Mouse (Mus musculus): ENCODE results near the gene Faap100. TPM values are rescaled to one million over a fixed set of nuclear protein-coding genes. Genes with fewer than 3 reads are reported as not detected.

Faap100 gene
- total RNA-seq, 2 experiments from 2014 or later, result 15.3 to 16.3 TPM

DNA sequence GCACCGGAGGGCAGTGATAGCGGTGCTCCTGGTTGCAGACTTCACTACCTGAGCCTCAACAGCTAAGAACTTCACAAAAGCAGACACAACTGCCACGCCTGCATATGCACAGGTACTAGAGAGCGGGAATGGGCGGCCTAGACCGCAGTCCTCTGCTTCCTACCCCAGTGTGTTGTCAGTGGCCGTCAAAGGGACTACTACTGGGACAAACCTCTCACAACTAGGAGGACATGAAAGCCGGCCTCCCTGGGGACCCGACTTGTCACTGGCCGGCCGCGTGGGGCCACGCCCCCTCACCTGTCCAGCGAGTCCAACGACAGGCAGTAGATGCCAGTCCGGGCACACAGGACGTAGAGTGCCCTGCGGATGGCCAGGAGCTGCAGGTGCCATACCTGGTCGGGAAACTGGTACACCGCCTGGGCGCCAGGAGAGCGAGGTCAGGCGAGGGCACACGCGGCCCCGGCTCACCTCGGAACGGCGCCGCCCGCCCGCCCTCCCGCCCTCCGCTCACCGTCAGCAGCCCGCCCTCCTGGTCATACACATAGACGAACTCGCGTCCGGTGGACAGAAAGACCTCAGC lies 443 bp downstream of the Faap100 start:
- no peak for DNase-seq (ENCODE audit: low spot score in 2 of 2)
- intact Hi-C loops (cut with DNase I), result loop anchor here (2.0 kb wide), 1 partner anchor 29 kb away; the partner anchor contains the start of gene Actg1

GRCm38 (mm10) chr11:120377337-120377736 lies 1.2 kb downstream of the Faap100 start:
- intact Hi-C loops (cut with DNase I), result no loop called here
- no peak for DNase-seq (ENCODE audit: low spot score in 2 of 2)

DNA sequence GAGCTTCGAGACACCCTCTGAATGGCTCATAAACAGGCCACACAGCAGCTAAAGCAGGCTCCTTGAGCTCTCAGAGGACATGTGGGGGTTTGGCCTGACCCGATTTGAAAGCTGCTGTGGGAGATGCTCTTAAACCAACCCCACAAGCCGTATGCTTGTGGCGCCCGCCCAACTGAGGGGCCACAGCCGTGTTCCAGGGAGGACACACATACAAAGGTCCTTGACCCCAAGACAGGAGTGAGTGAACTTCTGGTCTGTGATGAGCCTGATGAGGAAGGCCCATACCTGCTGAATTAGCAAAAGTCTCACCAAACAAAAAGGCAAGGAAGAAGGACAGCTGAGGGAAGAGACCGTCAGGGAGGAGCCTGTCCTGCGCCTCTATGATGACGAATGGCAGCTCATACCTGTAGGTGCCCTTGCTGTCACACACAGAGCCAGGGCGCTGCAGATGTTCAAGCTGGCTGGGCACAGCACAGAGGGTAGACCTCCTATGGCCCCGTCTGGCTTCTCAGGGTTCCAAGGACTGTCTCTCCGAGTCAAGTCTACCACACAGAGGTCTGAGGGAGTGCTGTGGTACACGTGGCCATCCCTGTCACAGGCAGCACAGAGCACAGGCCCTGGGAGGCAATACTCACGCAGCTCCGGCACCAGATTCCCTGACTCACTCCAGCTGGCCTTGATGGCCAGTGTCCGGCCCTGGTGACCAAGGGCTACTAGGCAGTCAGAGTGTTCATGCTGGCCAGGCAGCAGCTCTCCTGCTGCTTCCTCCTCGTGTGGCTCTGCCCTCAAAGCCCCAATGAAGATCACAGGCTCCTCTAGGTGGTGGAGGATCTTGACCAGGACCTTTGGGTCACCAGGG lies 2.0 kb downstream of the Faap100 start:
- intact Hi-C loops (cut with DNase I), result no loop called here
- no peak for DNase-seq (ENCODE audit: low spot score in 2 of 2)

GRCm38 (mm10) chr11:120375324-120375723 lies 3.2 kb downstream of the Faap100 start:
- intact Hi-C loops (cut with DNase I), result no loop called here
- no peak for DNase-seq (ENCODE audit: low spot score in 2 of 2)

DNA sequence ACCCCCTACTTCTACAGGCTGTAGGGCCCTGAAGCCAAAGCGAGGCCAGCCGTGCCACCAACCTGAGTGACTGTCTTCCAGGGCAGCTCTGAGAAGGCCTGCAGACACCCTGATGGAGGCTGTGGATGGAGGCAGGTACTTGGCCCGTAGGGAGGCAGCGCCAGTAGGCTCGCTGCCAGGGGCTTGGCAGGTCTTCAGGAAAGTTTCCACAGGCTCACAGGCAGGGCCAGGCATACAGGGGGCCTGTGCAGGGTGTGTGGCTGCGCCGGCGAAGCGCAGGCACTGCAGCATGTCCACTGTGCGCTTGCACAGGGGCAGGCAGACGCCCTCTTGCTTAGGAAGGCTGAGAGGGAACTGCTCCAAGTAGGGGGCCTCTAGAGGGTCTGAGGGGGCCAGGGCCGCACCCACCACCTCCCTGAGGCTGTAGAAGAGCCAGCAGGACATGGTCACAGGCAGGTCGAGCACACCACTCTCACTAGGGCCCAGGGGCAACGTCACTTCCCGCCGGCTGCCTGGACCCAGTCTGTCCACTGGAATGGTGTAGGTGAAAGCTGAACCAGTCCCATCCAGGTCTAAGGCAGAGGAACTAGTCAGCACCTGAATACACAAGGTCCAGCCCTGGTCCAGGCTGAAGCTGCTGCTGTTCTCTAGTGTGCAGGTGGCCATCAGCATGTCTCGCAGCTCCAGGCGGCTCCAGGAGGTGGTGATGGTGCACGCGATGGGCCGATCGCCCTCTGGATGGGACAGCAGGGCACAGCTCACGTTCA lies 4.6 kb downstream of the Faap100 start:
- intact Hi-C loops (cut with DNase I), result no loop called here
- DNase-seq (ENCODE audit: low spot score in 2 of 2), result no peak

DNA sequence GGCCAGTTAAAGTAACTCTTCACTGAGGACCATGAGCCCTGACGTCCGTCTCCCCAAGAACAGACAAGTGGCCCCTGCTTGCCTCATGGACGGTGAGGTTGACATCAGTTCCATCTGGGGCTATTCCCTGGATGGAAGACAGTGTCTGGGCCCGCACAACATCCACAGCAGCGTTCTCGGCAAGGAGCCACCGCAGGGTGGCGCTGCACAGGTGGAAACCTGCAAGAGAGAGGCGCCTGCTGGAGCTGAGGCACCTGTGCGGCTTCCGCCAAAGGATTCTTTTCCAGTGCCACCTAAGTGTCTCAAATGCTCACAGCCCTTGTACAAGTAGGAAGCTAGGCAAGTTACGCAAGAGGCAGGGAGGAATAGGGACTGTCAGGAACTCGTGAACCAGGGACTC lies 5.5 kb downstream of the Faap100 start:
- intact Hi-C loops (cut with DNase I), result no loop called here
- no peak for DNase-seq (ENCODE audit: low spot score in 2 of 2)

DNA sequence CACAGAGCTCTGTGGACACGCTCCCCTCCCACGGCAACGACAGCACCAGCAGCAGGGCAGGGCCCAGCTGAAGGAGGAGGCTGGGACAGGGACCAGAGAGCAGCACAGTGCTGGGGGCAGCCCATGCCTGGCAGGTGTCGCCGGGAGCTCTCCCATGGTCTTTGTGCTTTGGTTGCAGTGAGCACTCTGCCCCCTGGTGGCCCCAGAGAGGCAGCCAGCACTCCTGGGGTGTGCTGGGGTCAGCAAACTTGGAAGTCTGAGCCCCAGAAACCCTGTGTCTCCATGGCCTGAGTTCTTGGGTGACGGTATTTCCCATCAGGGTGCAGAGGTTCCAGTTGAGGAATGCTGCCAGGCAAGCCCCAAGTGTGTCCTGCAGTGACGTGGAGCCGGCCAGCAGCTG lies 8.9 kb downstream of the Faap100 start:
- intact Hi-C loops (cut with DNase I), result no loop called here

GRCm38 (mm10) chr11:120366443-120367027 lies 12.0 kb downstream of the Faap100 start:
- no peak for DNase-seq (ENCODE audit: low spot score in 2 of 2)
- intact Hi-C loops (cut with DNase I), result no loop called here

More for the DNA sequence above, 8.9 kb downstream of the Faap100 start:
- peak; percentile 53 to 68 for DNase-seq (ENCODE audit: low spot score in 2 of 2)

DNA sequence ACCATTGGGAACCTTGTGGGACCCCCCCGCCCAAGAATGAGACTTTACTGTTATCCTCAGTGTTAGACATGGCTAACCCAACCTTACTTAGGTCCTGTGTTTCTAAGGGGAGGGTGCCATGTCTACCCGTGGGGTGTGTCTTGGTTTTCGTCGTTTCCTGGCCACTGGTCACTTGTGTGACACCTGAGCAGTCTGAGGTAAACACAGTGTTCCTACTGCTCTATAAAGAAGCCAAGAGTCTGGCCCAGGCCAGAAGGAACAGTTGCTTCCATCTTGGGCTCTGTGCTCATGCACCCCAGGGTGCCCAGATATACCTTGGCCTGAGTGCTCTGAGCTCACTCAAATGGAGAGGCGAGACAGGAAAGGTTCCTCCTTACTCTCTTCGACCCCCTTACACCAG lies 15.7 kb downstream of the Faap100 start:
- no peak for DNase-seq (ENCODE audit: low spot score in 2 of 2)
- intact Hi-C loops (cut with DNase I), result no loop called here

- intact Hi-C loops (cut with DNase I), result no loop called here
- DNase-seq (ENCODE audit: low spot score in 2 of 2), result no peak
These were observed 17.3 kb downstream of the Faap100 start, which contains the start of gene Fscn2 for GRCm38 (mm10) chr11:120361295-120361694. Gene Fscn2, plus strand, starts transcription at chr11:120361534.

GRCm38 (mm10) chr11:120360755-120361154 lies 17.8 kb downstream of the Faap100 start:
- intact Hi-C loops (cut with DNase I), result no loop called here
- no peak for DNase-seq (ENCODE audit: low spot score in 2 of 2)

DNA sequence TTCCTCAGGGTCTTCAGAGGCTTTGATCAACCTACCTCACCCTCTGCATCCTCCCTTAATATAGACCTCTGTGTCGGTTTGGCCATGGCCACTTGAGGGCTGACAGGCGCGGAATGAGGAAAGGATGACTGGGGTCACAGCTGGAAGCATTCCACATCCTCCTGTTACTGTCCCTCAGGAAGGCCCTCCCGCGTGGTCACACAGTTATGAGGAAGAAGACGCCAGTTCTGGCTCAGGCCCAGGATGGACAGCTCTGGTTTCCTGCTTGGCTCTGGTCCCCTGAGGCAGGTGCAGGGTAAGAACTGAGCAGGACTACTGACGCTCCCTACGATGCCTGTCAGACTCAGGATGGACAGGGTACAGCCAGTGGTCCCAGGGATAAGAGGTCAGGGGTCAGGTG lies 18.5 kb downstream of the Faap100 start:
- DNase-seq (ENCODE audit: low spot score in 2 of 2), result no peak
- intact Hi-C loops (cut with DNase I), result no loop called here

DNA sequence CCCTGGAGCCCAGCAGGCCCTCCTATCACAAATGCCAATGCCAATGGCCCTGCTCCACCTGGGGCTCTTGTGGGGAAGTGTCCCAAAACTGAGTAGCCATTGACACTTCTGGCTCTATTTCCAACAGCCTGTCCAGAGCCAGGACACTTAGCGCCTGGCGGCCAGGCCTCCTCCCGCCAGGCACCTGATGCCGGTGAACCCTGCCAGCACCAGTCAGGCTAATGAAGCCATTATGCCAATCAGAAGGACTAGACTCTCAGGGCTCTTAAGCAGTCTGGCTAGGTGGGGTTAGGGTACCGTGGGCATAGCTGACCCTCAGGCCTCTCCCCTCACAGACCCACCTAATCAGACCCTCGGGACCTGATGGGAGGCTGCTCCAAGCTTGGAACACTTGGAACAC lies 19.2 kb downstream of the Faap100 start:
- DNase-seq (ENCODE audit: low spot score in 2 of 2), result no peak
- intact Hi-C loops (cut with DNase I), result no loop called here

DNA sequence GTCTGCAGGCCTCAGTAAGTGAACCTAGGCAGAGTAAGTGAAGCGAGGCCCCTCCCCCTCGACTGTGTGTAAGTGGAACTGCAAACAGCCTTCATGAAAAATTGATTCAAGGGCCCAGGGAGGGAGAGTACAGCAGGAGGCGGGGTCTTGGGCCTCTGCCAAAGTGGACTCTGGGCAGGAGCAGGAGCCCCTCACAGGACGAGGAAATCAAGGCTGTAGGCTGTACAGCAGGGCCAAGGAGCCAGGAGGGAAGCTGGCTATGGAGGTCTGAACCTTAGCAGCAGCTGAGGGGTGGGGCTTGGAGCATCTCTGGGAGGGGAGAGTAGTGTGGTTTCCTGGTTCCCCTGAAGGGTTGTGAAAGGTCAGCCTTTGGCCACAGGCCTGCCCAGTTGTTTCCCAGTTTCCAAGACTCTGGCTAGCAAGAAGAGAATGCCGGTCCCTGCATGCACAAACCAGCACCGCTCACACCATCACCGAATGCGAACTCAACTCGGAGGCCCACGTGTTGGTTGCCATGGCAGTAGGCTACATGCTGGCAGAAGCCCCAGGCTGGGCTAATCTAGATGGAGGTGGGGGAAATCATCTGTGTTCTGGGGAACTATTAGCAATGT lies 20.7 kb downstream of the Faap100 start:
- intact Hi-C loops (cut with DNase I), result no loop called here
- DNase-seq (ENCODE audit: low spot score in 2 of 2), result peak; percentile 82 to 88

GRCm38 (mm10) chr11:120356900-120357299 lies 21.7 kb downstream of the Faap100 start:
- intact Hi-C loops (cut with DNase I), result no loop called here
- no peak for DNase-seq (ENCODE audit: low spot score in 2 of 2)

DNA sequence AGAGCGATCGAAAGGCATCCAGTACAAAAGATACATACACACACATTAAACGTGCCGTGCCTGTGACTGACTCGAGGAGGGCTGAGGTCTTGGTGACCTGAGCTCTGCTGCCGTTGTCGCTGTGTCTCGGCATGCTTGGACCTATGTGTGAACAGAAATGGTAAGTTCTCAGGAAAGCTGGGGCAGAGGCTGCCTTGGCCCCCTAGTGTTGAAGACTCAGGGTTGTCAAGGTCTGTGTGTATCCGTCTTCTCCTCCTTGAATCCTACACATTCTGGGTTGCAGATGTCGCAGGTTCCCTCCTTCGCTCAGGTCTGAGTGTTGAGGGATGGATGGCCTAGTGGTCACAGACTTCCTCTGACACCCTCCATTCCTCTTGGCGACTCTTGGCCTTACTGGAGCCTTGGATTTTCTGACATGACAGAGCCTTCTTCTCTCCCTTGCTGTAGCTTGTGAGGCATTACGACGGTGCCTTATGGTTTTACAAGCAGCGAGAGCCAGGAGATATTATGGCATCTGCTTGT lies 22.2 kb downstream of the Faap100 start:
- intact Hi-C loops (cut with DNase I), result no loop called here
- no peak for DNase-seq (ENCODE audit: low spot score in 2 of 2)

DNA sequence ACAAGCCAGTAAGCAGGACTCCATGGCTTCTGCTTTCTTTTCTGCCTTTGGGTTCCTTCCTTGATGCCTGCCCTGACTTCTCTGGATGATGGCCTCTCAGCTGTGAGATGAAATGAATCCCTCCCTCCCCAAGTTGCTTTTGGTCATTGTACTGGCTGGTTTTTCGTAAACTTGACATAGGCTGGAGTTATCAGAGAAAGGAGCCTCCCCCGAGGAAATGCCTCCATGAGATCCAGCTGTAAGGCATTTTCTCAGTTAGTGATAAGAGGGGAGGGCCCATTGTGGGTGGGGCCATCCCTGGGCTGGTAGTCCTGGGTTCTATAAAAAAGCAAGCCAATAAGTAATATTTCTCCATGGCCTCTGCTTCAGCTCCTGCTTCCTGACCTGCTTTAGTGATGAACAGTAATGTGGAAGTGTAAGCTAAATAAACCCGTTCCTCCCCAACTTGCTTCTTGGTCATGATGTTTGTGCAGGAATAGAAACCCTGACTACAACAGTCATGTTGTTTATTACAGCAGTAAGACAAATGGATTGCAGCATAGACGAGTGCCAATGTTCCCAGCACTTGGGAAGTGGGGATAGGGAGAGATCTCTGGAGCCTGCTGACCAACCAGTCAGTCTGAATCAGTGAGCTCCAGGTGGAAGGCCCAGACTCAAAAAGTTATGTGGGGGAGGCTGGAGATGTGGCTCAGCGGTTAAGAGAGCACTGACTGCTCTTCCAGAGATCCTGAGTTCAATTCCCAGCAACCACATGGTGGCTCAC lies 23.1 kb downstream of the Faap100 start:
- no peak for DNase-seq (ENCODE audit: low spot score in 2 of 2)
- intact Hi-C loops (cut with DNase I), result no loop called here

DNA sequence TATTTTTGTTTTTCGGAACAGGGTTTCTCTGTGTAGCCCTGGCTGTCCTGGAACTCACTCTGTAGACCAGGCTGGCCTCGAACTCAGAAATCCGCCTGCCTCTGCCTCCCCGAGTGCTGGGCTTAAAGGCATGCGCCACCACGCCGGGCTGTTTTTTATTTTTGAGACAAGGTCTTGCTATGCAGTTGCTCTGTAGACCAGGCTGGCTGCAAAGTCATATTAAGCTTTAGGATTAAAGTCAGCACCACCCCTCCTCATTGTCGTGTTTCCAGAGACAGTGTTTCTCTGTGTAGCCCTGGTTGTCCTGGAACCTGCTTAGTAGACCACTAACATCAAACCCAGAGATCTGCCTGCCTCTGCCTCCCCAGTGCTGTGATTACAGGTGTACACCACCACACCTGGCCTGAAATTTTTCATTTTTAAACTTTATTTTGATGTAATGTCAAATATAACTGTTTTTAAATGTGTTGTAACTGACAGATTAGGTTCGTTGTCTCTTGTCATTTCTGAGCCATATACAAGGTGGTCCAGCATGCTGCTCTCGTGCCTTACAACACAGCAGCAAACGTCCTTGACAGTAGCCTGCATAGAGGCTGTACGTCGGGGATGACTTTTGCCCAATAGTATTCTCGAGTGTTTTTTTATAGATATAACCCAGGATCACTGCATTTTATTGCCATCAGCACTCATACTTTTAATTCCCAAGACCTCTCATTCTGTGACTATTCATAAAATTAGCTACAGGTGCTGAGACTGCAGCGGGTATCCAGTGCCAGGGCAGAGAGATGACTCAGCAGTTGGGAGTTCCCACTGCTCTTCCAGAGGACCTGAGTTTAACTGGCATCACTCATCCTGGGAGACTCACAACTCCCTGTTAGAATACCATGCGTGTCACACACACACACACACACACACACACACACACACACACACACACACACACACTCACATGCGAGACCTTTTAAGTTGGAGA lies 24.0 kb downstream of the Faap100 start:
- DNase-seq (ENCODE audit: low spot score in 2 of 2), result no peak
- intact Hi-C loops (cut with DNase I), result no loop called here

All from left cerebral cortex, postnatal 25 days (tissue).